Mouse (Mus musculus): ENCODE data around the gene Arhgap1. TPM values are rescaled to one million over a fixed set of nuclear protein-coding genes. Genes with fewer than 3 reads are reported as not detected.
"Not testable (repeated sequence)": the region's sequence is repeated elsewhere in the genome, so short reads cannot be mapped to it uniquely, and the experiment has no call there.

Arhgap1 gene
- 115 and 144 TPM in 2 replicates for polyA plus RNA-seq (2015; fragmentation: Nextera tagmentation; extraction: Ambion mirVana)

DNA sequence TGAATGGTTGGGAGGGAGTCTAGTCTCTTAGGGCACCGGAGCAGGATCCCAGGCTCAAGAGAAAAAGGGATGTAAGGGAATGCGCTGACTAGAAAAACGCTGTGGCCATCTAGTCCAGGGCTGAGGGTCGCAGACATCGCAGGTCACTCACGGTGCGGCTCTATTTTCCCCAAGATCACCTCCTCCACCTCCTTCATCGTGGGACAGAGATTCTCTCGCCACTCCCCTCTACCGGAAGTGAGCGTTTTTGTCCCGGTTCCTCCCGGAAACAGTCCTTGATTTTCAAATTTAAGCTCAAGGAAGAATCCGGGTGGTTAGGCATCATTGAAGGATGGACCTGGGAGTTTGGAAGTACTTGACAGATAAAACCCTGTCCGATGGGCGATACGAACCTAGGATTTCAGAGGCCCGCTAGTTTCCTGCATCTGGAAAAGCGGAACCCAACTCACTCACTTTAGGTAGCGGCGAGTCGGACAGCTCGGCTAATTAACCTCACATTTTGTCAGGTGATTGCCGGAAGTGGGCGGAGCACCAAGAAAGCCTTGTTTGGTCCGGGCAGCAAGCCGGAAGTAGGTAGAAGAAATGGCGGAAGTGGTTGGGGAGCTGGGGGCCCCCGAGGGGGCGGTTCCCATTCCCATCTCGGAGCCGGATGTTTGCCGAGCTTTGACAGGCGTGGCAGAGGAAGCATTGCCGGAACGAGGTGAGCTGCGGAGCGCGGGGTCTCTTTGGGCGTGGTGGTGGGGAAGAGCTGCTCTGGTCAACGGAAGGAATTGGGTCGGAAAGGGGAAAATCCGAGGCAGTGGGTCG is at the start of gene Arhgap1, which contains the start of gene Zfp408:
Gene Arhgap1 (plus strand): TSS at position 308 of the 807 bp plus-strand sequence.
Gene Zfp408 (minus strand): TSS at position 239 of the 807 bp plus-strand sequence.
- H3K4me2 ChIP-seq: peak within 1 kb of the TSS; percentile 90
- peak within 1 kb of the TSS; percentile 79 for H3K4me3 ChIP-seq (replicated peaks)
- H3K9ac ChIP-seq: peak within 1 kb of the TSS; percentile 93
- under 1% methylated on average over 44 of the region's 44 CpGs for WGBS
- peak; percentile 94 for ATAC-seq (ENCODE audit: insufficient read depth, low FRiP score, low read depth)
- no peaks in the 10 kb centered on the region for H3K27me3 ChIP-seq (replicated peaks)
- H3K36me3 ChIP-seq: peaks cover 39% of the 10 kb centered on the region
- H3K9me3 ChIP-seq: no peaks in the 10 kb centered on the region
- H3K27ac ChIP-seq: peak within 1 kb of the TSS; percentile 78
- peaks cover 12% of the 10 kb centered on the region; the same call in 1 of the 2 replicates for H3K4me1 ChIP-seq

DNA sequence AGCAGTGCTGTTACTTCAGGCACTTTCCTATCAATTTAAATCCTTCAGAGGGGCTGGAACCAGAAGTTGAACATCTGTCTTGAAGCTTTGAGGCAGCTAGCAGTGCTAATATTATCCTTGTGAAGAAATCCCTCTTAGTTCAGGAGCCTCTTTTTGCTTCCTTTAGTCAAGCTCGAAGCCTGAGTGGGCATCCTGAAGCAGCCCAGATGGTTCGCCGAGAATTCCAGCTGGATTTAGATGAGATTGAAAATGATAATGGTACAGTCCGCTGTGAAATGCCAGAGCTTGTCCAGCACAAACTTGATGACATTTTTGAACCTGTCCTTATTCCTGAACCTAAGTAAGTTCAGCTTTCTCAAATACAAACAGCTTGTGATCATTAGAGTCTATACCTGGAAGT is 49.2 kb upstream of the Arhgap1 start:
- no peak overlapping the region for H3K4me3 ChIP-seq (replicated peaks)
- no peaks in the 10 kb centered on the region for H3K27me3 ChIP-seq (replicated peaks)
- 94% methylated on average over 4 of the region's 4 CpGs for WGBS
- peaks cover 53% of the 10 kb centered on the region for H3K36me3 ChIP-seq
- no peak overlapping the region for H3K4me2 ChIP-seq
- ATAC-seq (ENCODE audit: insufficient read depth, low FRiP score, low read depth): no peak
- H3K9ac ChIP-seq: no peak overlapping the region
- no peaks in the 10 kb centered on the region for H3K9me3 ChIP-seq
- H3K4me1 ChIP-seq: no peaks in the 10 kb centered on the region
- H3K27ac ChIP-seq: no peak overlapping the region

DNA sequence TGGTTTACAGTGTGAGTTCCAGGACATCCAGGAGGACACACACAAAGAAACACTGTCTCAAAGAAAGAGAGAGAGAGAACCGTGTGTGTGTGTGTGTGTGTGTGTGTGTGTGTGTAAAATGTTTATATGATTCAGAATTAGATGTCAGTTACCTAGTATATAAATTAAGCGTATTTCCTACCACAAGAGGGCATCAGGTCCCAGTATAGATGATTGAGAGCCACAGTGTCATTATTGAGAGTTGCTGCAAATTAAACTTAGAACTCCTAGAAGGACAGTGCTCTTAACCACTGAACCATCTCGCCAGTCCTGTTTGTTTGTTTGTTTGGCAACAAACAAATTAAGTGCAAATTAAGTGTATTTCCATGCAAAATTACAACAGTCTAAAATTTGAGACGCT is 47.3 kb upstream of the Arhgap1 start:
- WGBS: 81% methylated on average over 4 of the region's 4 CpGs
- Histone ChIP-seq H3K4me3 (replicated peaks) (no peak overlapping the region), H3K4me2 (no peak overlapping the region), H3K36me3 (peaks cover 51% of the 10 kb centered on the region), H3K9me3 (no peaks in the 10 kb centered on the region), H3K27ac (no peak overlapping the region), H3K27me3 (replicated peaks) (no peaks in the 10 kb centered on the region), H3K9ac (no peak overlapping the region), H3K4me1 (no peaks in the 10 kb centered on the region)
- ATAC-seq (ENCODE audit: insufficient read depth, low FRiP score, low read depth): no peak

DNA sequence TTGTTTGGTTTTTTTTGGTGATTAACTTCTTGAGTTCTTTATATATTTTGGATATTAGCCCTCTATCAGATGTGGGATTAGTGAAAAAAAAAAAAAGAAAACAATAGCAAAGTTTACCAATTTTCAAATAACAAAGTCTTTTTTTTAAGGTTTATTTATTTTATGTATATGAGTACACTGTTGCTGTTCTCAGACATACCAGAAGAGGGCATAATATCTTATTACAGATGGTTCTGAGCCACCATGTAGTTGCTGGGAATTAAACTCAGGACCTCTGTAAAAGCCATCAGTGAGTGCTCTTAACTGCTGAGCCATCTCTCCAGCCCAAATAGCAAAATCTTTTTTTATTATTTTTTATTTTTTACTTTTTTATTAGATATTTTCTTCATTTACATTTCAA is 40.3 kb upstream of the Arhgap1 start:
- not testable (repeated sequence) for H3K4me2 ChIP-seq; H3K4me3 ChIP-seq (replicated peaks); H3K27ac ChIP-seq; H3K9me3 ChIP-seq; H3K9ac ChIP-seq; ATAC-seq (ENCODE audit: insufficient read depth, low FRiP score, low read depth); H3K27me3 ChIP-seq (replicated peaks); H3K4me1 ChIP-seq
- H3K36me3 ChIP-seq: peaks cover 47% of the 10 kb centered on the region

DNA sequence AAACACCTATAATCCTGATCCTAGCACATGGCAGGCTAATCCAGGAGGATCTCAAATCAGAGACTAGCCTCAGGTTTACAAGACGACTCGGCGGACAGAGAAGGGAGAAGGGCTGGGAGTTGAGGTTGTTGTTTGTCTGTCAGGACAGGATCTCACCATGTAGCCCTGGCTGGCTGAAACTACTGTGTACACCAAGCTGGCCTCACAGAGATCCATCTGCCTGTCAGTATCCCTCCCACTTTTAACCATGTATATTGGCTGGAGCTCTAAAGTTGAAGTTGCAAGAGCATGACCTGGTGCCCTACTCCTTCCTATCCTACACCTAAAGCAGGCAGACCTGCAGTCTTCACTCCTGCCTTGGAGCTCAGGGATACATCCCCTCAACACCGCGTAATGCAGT is 27.3 kb upstream of the Arhgap1 start:
- no peaks in the 10 kb centered on the region for H3K4me1 ChIP-seq
- H3K27me3 ChIP-seq (replicated peaks): no peaks in the 10 kb centered on the region
- H3K27ac ChIP-seq: no peak overlapping the region
- no peak overlapping the region for H3K4me3 ChIP-seq (replicated peaks)
- no peaks in the 10 kb centered on the region for H3K9me3 ChIP-seq
- no peak for ATAC-seq (ENCODE audit: insufficient read depth, low FRiP score, low read depth)
- 90% methylated on average over 5 of the region's 5 CpGs for WGBS
- H3K4me2 ChIP-seq: no peak overlapping the region
- peaks cover 40% of the 10 kb centered on the region for H3K36me3 ChIP-seq
- H3K9ac ChIP-seq: no peak overlapping the region

DNA sequence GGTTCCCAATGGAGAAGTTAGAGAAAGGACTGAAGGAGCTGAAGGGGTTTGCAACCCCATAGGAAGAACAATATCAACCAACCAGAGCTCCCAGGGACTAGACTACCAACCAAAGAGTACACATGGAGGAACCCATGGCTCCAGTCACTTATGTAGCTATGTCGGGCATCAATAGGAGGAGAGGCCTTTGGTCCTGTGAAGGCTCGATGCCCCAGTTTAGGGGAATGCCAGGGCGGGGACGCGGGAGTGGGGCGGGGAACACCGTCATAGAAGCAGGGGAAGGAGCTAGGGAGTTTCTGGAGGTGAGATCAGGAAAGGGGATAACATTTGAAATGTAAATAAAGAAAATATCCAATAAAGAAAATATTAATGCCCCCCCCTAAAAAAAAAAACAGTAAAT is 26.3 kb upstream of the Arhgap1 start:
- not testable (repeated sequence) for H3K27me3 ChIP-seq (replicated peaks); H3K27ac ChIP-seq; H3K4me3 ChIP-seq (replicated peaks); H3K9ac ChIP-seq; ATAC-seq (ENCODE audit: insufficient read depth, low FRiP score, low read depth); H3K4me2 ChIP-seq; H3K4me1 ChIP-seq; H3K9me3 ChIP-seq
- H3K36me3 ChIP-seq: peaks cover 30% of the 10 kb centered on the region
- WGBS: 91% methylated on average over 7 of the region's 7 CpGs

DNA sequence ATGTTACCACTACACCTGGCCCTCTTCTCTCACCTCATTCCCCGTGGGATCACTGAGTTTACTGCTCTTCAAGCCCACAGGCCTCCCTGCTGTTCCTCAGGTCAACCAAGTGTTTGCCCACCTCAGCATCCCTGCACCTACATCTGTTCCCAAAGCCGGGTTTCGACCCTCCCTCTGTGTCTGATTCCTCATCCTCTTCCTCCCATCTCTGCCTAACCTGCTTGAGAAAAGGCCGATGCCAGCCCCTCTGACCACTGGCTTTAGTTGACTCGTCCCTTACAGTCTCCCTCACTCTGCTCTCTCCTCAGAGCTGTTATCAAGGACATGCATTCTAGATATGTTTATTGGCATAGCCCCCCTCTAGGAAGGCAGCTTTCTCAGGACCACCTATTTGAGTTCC is 22.2 kb upstream of the Arhgap1 start:
- ATAC-seq (ENCODE audit: insufficient read depth, low FRiP score, low read depth): no peak
- H3K9ac ChIP-seq: no peak overlapping the region
- H3K27me3 ChIP-seq (replicated peaks): no peaks in the 10 kb centered on the region
- WGBS: 74% methylated on average over 5 of the region's 5 CpGs
- no peak overlapping the region for H3K27ac ChIP-seq
- H3K4me1 ChIP-seq: no peaks in the 10 kb centered on the region
- H3K4me3 ChIP-seq (replicated peaks): no peak overlapping the region
- H3K36me3 ChIP-seq: peaks cover 2% of the 10 kb centered on the region; the same call in 1 of the 2 replicates
- H3K4me2 ChIP-seq: no peak overlapping the region
- H3K9me3 ChIP-seq: no peaks in the 10 kb centered on the region

DNA sequence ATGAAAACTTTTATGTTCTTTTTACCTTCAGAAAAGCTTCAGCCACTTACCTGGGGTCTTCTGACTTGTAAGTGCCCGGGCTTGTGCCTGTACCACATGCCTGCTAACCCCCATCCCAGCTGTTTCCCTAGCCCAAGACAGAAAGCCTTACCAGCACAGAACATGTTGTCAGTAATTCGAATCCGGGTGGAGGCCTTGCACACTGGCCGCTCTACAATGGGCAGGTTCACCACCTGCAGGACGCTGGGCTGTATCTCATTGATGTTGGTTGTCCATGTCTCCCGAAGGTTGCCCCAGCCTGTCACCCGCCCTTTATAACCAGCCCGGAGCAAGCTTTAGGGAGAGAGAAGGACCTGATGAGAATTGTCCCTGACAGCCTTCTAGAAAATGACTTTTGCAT is 21.5 kb upstream of the Arhgap1 start:
- no peaks in the 10 kb centered on the region for H3K36me3 ChIP-seq
- no peaks in the 10 kb centered on the region for H3K27me3 ChIP-seq (replicated peaks)
- no peak overlapping the region for H3K4me2 ChIP-seq
- no peaks in the 10 kb centered on the region for H3K9me3 ChIP-seq
- no peak overlapping the region for H3K27ac ChIP-seq
- ATAC-seq (ENCODE audit: insufficient read depth, low FRiP score, low read depth): no peak
- no peak overlapping the region for H3K9ac ChIP-seq
- H3K4me3 ChIP-seq (replicated peaks): no peak overlapping the region
- WGBS: 89% methylated on average over 8 of the region's 8 CpGs
- H3K4me1 ChIP-seq: no peaks in the 10 kb centered on the region

DNA sequence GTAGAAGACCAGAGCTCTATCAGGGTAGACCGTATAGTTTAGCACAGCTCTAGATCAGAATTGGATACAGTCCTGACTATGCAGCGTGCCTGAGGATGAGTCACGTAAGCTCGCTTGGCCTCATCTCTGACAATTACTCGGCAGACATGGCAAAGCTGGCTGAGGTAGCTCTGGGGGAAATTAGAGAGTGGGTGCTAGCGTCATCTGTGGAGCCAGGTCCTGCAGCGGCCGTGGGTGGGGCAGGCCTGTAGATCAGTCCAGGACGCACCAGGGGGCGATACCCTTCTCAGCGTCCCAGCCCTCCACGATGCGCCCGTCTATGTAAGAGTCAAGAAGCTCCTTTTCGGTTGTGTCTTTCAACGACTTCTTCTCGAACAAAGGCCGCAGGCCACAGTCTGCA is 20.0 kb upstream of the Arhgap1 start:
- Histone ChIP-seq H3K4me3 (replicated peaks) (no peak overlapping the region), H3K9me3 (no peaks in the 10 kb centered on the region), H3K27ac (no peak overlapping the region), H3K36me3 (no peaks in the 10 kb centered on the region), H3K9ac (no peak overlapping the region), H3K4me2 (no peak overlapping the region), H3K4me1 (no peaks in the 10 kb centered on the region), H3K27me3 (replicated peaks) (no peaks in the 10 kb centered on the region)
- 81% methylated on average over 18 of the region's 18 CpGs for whole genome bisulfite sequencing
- ATAC-seq (ENCODE audit: insufficient read depth, low FRiP score, low read depth): no peak

DNA sequence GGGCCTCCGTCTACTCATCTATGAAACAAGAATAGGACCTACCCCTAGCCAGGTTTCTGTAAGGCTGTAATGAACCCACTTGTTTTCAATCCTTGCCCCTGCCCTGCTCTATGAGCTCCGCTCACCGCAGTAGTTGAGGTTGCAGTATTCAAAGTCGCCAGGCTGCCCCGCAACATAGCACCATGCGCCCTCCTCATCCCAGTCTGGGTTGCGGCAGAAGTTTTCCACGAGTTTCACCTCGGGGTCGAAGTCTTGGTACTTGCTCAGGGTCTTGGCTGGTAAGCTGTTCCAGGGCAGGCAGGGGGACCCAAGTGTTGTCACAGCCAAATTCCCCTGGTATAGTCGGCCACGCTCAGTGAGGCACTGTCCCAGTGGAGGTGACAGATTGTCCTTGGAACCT is 19.3 kb upstream of the Arhgap1 start:
- Histone ChIP-seq H3K4me3 (replicated peaks) (no peak overlapping the region), H3K27me3 (replicated peaks) (no peaks in the 10 kb centered on the region), H3K9me3 (no peaks in the 10 kb centered on the region), H3K4me2 (no peak overlapping the region), H3K36me3 (no peaks in the 10 kb centered on the region), H3K4me1 (no peaks in the 10 kb centered on the region), H3K9ac (no peak overlapping the region), H3K27ac (no peak overlapping the region)
- WGBS: 90% methylated on average over 12 of the region's 12 CpGs
- ATAC-seq (ENCODE audit: insufficient read depth, low FRiP score, low read depth): no peak

DNA sequence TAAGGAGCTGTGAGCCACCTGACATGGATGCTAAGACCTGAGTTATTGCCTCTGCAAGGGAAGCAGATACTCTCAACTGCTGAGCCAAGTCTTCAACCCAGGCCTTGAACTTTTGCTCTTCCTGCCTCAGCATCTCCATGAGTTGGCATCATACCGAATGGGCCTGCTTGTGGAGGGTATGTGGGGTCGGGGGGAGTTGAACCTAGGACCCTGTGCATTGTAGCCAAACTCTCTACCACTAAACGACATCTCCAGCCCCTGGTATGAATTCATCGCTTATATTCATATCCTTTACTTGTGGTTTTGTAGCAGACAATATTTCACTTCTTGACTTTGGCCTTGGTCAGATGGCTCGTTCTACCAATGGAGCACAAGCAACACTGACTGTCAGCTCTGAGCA is 17.8 kb upstream of the Arhgap1 start:
- ATAC-seq (ENCODE audit: insufficient read depth, low FRiP score, low read depth): no peak
- H3K4me2 ChIP-seq: no peak overlapping the region
- no peak overlapping the region for H3K4me3 ChIP-seq (replicated peaks)
- no peak overlapping the region for H3K27ac ChIP-seq
- H3K27me3 ChIP-seq (replicated peaks): no peaks in the 10 kb centered on the region
- no peaks in the 10 kb centered on the region for H3K4me1 ChIP-seq
- no peaks in the 10 kb centered on the region for H3K9me3 ChIP-seq
- 79% methylated on average over 5 of the region's 5 CpGs for WGBS
- H3K9ac ChIP-seq: no peak overlapping the region
- H3K36me3 ChIP-seq: no peaks in the 10 kb centered on the region

DNA sequence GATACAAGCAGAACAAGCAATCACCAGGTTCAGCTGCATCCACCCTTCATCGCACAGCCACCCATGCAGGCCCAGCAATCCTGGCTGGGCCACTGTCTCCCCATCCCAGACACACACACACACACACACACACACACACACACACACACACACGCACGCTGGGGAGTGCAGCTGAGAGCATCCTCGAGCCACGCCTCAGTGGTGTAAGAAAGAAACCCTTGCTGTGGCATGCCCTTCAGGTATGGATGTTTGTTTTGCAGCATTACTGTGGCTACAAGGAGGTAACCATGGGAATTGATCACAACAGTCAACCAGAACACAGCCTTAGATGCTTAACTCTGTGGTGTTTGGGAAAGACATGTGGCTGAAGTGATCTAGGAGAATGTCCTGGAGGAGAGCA is 17.3 kb upstream of the Arhgap1 start:
- ATAC-seq (ENCODE audit: insufficient read depth, low FRiP score, low read depth): no peak
- H3K36me3 ChIP-seq: no peaks in the 10 kb centered on the region
- 47% methylated on average over 5 of the region's 5 CpGs for WGBS
- H3K27ac ChIP-seq: no peak overlapping the region
- no peaks in the 10 kb centered on the region for H3K27me3 ChIP-seq (replicated peaks)
- H3K4me1 ChIP-seq: no peaks in the 10 kb centered on the region
- H3K9me3 ChIP-seq: no peaks in the 10 kb centered on the region
- no peak overlapping the region for H3K9ac ChIP-seq
- no peak overlapping the region for H3K4me3 ChIP-seq (replicated peaks)
- H3K4me2 ChIP-seq: no peak overlapping the region

All from stomach, embryonic 15.5 days (tissue).